Mouse (Mus musculus): Measurements from ENCODE around the gene Cfap161. TPM values are rescaled to one million over a fixed set of nuclear protein-coding genes. Genes with fewer than 3 reads are reported as not detected.

Cfap161 gene
- 0.94 and 1.0 TPM in 2 replicates for polyA plus RNA-seq (2016; fragmentation: Nextera tagmentation; extraction: Ambion mirVana)

GRCm38 (mm10) chr7:83794705-83795104 lies at the start of gene Cfap161:
Gene Cfap161 (minus strand): TSS chr7:83794880.
- H3K27me3 ChIP-seq = no peaks in the 10 kb centered on the region
- H3K9me3 ChIP-seq (replicated peaks) = no peaks in the 10 kb centered on the region
- H3K4me2 ChIP-seq (replicated peaks) = peak within 1 kb of the TSS; percentile 38
- no peaks in the 10 kb centered on the region for H3K36me3 ChIP-seq
- H3K4me1 ChIP-seq = peaks cover 8% of the 10 kb centered on the region
- ATAC-seq (ENCODE audit: low FRiP score) = peak; percentile 95
- under 1% methylated on average over 12 of the region's 14 CpGs for WGBS
- H3K9ac ChIP-seq = 0 out of 2 replicates have a peak within 1 kb of the TSS, but pooled peaks have one; percentile 8
- H3K4me3 ChIP-seq = no peak within 1 kb of the TSS
- no peak within 1 kb of the TSS for H3K27ac ChIP-seq

DNA sequence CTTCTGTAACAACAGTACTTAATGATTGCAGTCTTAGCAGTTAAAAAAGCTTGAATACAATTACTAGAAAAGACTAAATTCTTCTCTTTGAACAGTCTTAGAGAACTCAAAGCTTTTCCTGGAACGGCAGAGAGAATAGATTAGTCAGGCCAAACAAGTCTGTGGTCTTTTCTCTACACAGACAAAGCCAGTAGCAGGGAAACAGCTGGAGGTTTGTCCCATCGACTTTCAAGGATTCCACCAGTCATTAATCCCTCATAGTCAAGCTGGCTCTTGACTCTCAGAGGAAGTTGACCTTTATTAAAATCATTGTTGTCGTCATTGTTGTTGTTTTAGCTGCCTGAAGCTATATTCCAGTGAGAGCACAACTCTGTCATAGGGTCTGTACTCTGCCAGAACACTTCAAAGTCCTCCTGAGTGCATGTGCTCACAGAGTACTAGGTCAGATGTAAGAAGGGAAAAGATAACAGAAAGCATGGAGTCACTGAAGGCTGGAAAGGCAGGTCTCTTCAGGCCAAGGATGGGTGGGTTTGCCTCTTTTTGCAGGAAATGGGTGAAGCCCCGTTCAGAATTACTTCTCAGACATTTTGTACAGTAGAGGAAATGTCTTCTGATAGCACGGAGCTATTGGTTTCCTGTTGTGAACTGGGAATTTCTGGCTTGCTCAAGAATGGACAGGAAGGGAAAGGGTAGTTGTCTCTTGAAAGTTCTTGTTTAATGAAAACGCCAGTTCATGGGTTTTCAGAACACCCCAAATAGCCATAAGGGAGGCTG lies 48.0 kb upstream of the Cfap161 start:
- 59% methylated on average over 6 of the region's 6 CpGs for whole genome bisulfite sequencing
- ATAC-seq (ENCODE audit: low FRiP score) = no peak
- H3K9ac ChIP-seq = no peak overlapping the region
- H3K36me3 ChIP-seq = no peaks in the 10 kb centered on the region
- no peak overlapping the region for H3K4me2 ChIP-seq (replicated peaks)
- H3K9me3 ChIP-seq (replicated peaks) = no peaks in the 10 kb centered on the region
- no peak overlapping the region for H3K27ac ChIP-seq
- peaks cover 2% of the 10 kb centered on the region; the same call in 1 of the 2 replicates for H3K4me1 ChIP-seq
- no peak overlapping the region for H3K4me3 ChIP-seq
- H3K27me3 ChIP-seq = no peaks in the 10 kb centered on the region

DNA sequence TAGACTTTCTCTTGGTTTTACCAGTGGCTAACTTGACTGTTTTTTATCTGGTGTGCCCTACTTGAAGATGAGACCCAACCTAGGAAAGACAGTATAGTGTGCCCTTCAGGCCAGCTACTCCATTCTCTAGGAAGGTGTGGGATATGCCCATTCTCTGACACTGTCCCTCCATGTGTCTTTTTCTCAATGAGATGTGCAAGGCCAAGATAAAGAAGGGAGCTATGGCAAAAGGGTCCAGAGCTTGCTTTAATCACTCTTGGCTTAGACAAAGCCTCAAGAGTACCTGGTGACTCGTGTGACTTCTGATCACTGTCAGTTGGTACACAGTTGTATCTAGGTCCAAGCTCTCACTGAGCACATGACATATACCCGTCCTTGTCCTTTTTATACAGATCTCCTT lies 45.4 kb upstream of the Cfap161 start:
- no peaks in the 10 kb centered on the region for H3K9me3 ChIP-seq (replicated peaks)
- no peak overlapping the region for H3K9ac ChIP-seq
- H3K27ac ChIP-seq = no peak overlapping the region
- 87% methylated on average over 2 of the region's 2 CpGs for WGBS
- H3K4me1 ChIP-seq = no peaks in the 10 kb centered on the region
- H3K27me3 ChIP-seq = no peaks in the 10 kb centered on the region
- H3K4me3 ChIP-seq = no peak overlapping the region
- H3K36me3 ChIP-seq = no peaks in the 10 kb centered on the region
- no peak overlapping the region for H3K4me2 ChIP-seq (replicated peaks)
- ATAC-seq (ENCODE audit: low FRiP score) = no peak

- no peak for ATAC-seq (ENCODE audit: low FRiP score)
- H3K9me3 ChIP-seq (replicated peaks) = no peaks in the 10 kb centered on the region
- H3K9ac ChIP-seq = no peak overlapping the region
- H3K27ac ChIP-seq = no peak overlapping the region
- no peaks in the 10 kb centered on the region for H3K27me3 ChIP-seq
- no peak overlapping the region for H3K4me3 ChIP-seq
- H3K4me1 ChIP-seq = no peaks in the 10 kb centered on the region
- no peaks in the 10 kb centered on the region for H3K36me3 ChIP-seq
- H3K4me2 ChIP-seq (replicated peaks) = no peak overlapping the region
- 83% methylated on average over 5 of the region's 5 CpGs for WGBS
Observed at GRCm38 (mm10) chr7:83838525-83839224, 44.0 kb upstream of the Cfap161 start.

- no peaks in the 10 kb centered on the region for H3K9me3 ChIP-seq (replicated peaks)
- H3K9ac ChIP-seq = no peak overlapping the region
- no peaks in the 10 kb centered on the region for H3K36me3 ChIP-seq
- H3K4me2 ChIP-seq (replicated peaks) = no peak overlapping the region
- no peaks in the 10 kb centered on the region for H3K27me3 ChIP-seq
- 91% methylated on average over 7 of the region's 7 CpGs for WGBS
- 0 out of 2 replicates have a peak, but pooled peaks cover 4% of the 10 kb centered on the region for H3K4me1 ChIP-seq
- H3K27ac ChIP-seq = no peak overlapping the region
- ATAC-seq (ENCODE audit: low FRiP score) = no peak
- no peak overlapping the region for H3K4me3 ChIP-seq
Observed at GRCm38 (mm10) chr7:83829355-83829754, 34.7 kb upstream of the Cfap161 start.

- Histone ChIP-seq H3K4me1 (0 out of 2 replicates have a peak, but pooled peaks cover 4% of the 10 kb centered on the region), H3K9ac (no peak overlapping the region), H3K4me2 (replicated peaks) (no peak overlapping the region), H3K9me3 (replicated peaks) (no peaks in the 10 kb centered on the region), H3K36me3 (no peaks in the 10 kb centered on the region), H3K4me3 (no peak overlapping the region), H3K27ac (no peak overlapping the region), H3K27me3 (no peaks in the 10 kb centered on the region)
- WGBS = 70% methylated on average over 10 of the region's 10 CpGs
- ATAC-seq (ENCODE audit: low FRiP score) = no peak
Observed at GRCm38 (mm10) chr7:83827402-83828076, 32.9 kb upstream of the Cfap161 start.

DNA sequence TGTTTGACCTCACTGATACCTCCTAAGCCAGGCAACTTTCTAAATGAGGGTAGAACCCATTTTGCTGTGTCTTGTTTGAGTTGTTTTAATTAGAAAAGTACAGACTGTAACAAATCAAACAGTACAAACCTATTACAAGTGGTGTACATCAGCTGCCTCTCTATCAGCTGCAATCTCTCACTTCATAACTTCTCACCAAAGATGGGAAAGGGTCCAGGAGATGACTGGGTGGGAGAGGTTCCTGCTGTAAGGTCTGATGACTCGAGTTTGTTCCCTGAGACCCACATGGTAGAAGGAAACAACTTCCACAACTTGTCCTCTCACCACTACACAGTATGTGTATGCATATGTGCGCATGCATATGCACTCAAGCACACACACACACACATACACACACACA lies 32.1 kb upstream of the Cfap161 start:
- H3K36me3 ChIP-seq = no peaks in the 10 kb centered on the region
- 0 out of 2 replicates have a peak, but pooled peaks cover 4% of the 10 kb centered on the region for H3K4me1 ChIP-seq
- no peak overlapping the region for H3K27ac ChIP-seq
- H3K27me3 ChIP-seq = no peaks in the 10 kb centered on the region
- no peak overlapping the region for H3K9ac ChIP-seq
- no peak overlapping the region for H3K4me2 ChIP-seq (replicated peaks)
- no peaks in the 10 kb centered on the region for H3K9me3 ChIP-seq (replicated peaks)
- no peak for ATAC-seq (ENCODE audit: low FRiP score)
- no peak overlapping the region for H3K4me3 ChIP-seq
- 78% methylated on average over 2 of the region's 2 CpGs for WGBS

- Histone ChIP-seq H3K27ac (no peak overlapping the region), H3K4me2 (replicated peaks) (no peak overlapping the region), H3K9me3 (replicated peaks) (no peaks in the 10 kb centered on the region), H3K4me3 (no peak overlapping the region), H3K27me3 (no peaks in the 10 kb centered on the region), H3K4me1 (no peaks in the 10 kb centered on the region), H3K36me3 (no peaks in the 10 kb centered on the region), H3K9ac (no peak overlapping the region)
- ATAC-seq (ENCODE audit: low FRiP score) = no peak
- 90% methylated on average over 2 of the region's 2 CpGs for WGBS
Observed at GRCm38 (mm10) chr7:83821951-83822350, 27.3 kb upstream of the Cfap161 start.

DNA sequence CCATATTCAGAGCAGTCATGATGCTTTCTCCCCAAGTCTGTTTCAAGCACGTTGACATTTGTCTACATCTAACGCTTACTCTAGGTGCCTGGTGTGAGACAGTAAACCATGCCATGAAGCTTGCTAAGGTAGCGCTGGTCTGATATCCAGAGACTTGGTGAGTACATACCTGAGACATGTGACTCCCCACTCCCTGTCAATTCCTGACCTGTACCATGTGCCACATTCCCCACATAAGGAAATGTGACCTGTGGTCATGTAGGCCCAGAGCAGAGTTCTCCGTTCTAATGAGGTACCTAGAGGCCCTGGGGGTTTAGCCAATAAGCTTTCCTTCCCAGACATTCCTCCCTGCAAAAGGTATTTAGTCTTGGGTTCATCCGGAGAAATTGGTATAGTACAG lies 22.2 kb upstream of the Cfap161 start:
- H3K9ac ChIP-seq = no peak overlapping the region
- H3K27ac ChIP-seq = no peak overlapping the region
- H3K36me3 ChIP-seq = no peaks in the 10 kb centered on the region
- H3K4me1 ChIP-seq = peaks cover 9% of the 10 kb centered on the region
- no peaks in the 10 kb centered on the region for H3K27me3 ChIP-seq
- ATAC-seq (ENCODE audit: low FRiP score) = no peak
- WGBS = 91% methylated on average over 5 of the region's 5 CpGs
- no peaks in the 10 kb centered on the region for H3K9me3 ChIP-seq (replicated peaks)
- no peak overlapping the region for H3K4me3 ChIP-seq
- H3K4me2 ChIP-seq (replicated peaks) = no peak overlapping the region

DNA sequence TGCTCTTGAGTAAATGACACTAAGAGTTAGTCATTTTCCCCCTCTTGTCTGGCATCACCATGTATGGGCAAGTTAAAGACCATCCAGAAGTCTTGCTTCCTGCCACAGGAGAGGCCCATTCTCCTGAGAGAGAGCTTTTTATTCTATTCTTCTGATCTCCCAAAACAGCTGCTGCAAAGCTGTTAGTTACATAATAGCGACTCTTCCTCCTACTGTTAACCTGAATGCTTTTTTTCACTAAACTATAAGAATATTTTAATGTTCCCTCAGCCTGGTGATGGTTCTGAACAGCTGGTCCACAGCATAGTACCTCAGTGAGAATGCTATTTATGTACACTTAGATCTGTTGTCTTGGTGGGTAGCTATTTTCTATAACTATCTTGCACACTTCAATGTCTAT lies 21.0 kb upstream of the Cfap161 start:
- no peak overlapping the region for H3K27ac ChIP-seq
- H3K4me1 ChIP-seq = peaks cover 13% of the 10 kb centered on the region
- H3K36me3 ChIP-seq = no peaks in the 10 kb centered on the region
- H3K27me3 ChIP-seq = no peaks in the 10 kb centered on the region
- H3K9ac ChIP-seq = no peak overlapping the region
- no peak for ATAC-seq (ENCODE audit: low FRiP score)
- H3K4me2 ChIP-seq (replicated peaks) = no peak overlapping the region
- no peak overlapping the region for H3K4me3 ChIP-seq
- H3K9me3 ChIP-seq (replicated peaks) = no peaks in the 10 kb centered on the region
- WGBS = 91% methylated on average over 1 of the region's 1 CpGs

DNA sequence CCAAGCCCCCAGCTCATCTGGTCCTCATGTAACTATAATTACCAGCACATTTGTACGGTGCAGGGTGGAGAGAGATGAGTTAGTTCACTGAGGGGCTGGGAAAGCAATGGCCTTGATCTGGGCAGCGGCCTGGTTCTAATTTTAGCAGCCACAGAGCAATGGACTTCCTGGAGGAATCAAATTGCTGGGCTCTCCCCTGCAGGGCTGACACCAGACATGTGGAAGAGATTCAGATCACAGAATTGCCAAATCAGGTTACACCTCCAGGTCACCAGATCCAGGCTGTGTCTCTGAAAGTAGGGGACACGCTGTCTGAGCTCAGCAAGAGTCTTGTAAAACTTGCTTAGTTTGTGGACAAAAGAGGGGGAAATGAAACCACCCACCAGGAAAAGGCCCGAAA lies 19.3 kb upstream of the Cfap161 start:
- WGBS = 16% methylated on average over 4 of the region's 4 CpGs

DNA sequence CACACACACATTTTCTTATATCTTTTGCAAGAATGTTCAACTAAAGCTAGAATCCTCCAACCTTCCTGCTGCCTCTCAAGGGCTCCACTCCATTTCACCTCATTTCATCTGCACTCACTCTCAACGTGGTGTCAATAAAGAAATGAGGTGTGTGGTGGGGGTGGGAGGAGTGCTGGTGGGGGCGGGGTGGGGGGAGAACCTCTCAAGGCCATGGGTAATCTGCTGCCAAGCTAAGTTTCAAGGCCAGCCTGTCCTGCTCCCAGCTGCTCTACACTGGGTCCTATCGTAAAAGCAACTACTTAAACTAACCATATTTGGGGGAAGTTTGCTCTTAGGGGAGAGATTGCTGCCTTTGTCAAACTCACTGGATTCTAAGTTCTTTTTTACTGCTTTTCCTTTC lies 18.8 kb upstream of the Cfap161 start:
- no peak for ATAC-seq (ENCODE audit: low FRiP score)
- Histone ChIP-seq H3K27ac (peak overlapping the region; percentile 74), H3K4me3 (no peak overlapping the region), H3K9me3 (replicated peaks) (no peaks in the 10 kb centered on the region), H3K4me1 (peaks cover 30% of the 10 kb centered on the region), H3K36me3 (no peaks in the 10 kb centered on the region), H3K9ac (no peak overlapping the region), H3K27me3 (0 out of 2 replicates have a peak, but pooled peaks cover 5% of the 10 kb centered on the region), H3K4me2 (replicated peaks) (peak overlapping the region; percentile 4; the same call in 1 of the 2 replicates)
- WGBS = 25% methylated on average over 3 of the region's 3 CpGs

More for the DNA sequence above, 19.3 kb upstream of the Cfap161 start:
- ATAC-seq (ENCODE audit: low FRiP score) = 0 out of 2 replicates have a peak, but pooled peaks have one; percentile 23
- H3K36me3 ChIP-seq = no peaks in the 10 kb centered on the region
- H3K4me1 ChIP-seq = peaks cover 29% of the 10 kb centered on the region
- 0 out of 2 replicates have a peak, but pooled peaks cover 5% of the 10 kb centered on the region for H3K27me3 ChIP-seq
- no peak overlapping the region; the same call in 1 of the 2 replicates for H3K9ac ChIP-seq
- 0 out of 2 replicates have a peak overlapping the region, but pooled peaks have one; percentile 4 for H3K4me2 ChIP-seq (replicated peaks)
- H3K4me3 ChIP-seq = no peak overlapping the region
- H3K27ac ChIP-seq = peak overlapping the region; percentile 74
- no peaks in the 10 kb centered on the region for H3K9me3 ChIP-seq (replicated peaks)

Measured in hindbrain, embryonic 12.5 days (tissue).